In the genomic region with DNA sequence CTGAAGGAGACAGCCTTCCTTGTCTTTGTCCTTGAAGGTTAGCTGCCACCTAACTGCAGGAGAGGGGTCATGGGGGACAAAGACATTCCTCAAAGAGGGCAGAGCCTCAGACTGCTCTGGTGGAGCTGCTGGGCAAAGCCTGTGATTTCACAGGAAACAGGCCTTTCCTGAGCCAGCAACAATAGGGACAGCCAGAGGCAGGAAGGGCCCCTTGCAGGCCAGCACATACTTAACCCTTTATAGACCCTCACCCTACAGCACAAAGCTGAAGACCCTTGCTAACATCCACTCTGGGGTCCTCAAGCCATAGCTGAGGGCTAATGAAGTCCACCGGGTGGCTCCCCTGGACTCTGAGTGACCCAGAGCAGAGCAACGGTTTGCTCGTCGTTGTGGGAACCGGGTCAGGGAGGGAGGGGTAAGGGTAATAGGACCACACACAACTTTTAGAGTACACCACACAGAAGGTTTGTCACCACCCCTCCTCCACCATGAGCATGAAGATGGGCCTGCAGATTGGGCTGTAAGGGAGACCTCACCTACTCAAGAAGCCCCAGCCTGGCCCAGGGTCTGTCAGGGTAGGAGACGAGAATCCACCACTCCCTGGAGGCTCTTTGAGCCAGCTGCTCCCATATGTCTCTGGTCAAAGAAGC, we compare ENCODE assay signal across 8 mouse cellular contexts. TPM values are rescaled to one million over a fixed set of nuclear protein-coding genes. Genes with fewer than 3 reads are reported as not detected.
DNase-seq lines count a peak whose midpoint lies in the region; ATAC-seq lines count a peak whose summit lies in the region.

No protein-coding gene starts in this region.

- no peak for DNase-seq in forebrain, embryonic 11.5 days (ENCODE audit: low spot score)
- peak; percentile 72 for DNase-seq in kidney, postnatal 10 days
- no peak for DNase-seq in cerebellum, adult 9-10 months
- no peak for DNase-seq in right cerebral cortex, adult 2 months (ENCODE audit: low spot score in 2 of 2)
- DNase-seq in urinary bladder, adult 2 months (ENCODE audit: low spot score) = no peak

- peak overlapping the region; percentile 41; the same call in 1 of the 2 replicates for H3K27ac ChIP-seq in forebrain, embryonic 11.5 days (ENCODE audit: low read depth, low read length)
- H3K27ac ChIP-seq in forebrain, embryonic 13.5 days = no peak overlapping the region
- H3K27ac ChIP-seq in heart, embryonic 11.5 days (ENCODE audit: low read depth, low read length) = peak overlapping the region; percentile 95
- peak overlapping the region; percentile 47 for H3K27ac ChIP-seq in macrophage

- no peaks in the 10 kb centered on the region for H3K36me3 ChIP-seq in forebrain, embryonic 11.5 days (ENCODE audit: control insufficient read depth, insufficient read depth, low read length)
- no peaks in the 10 kb centered on the region for H3K36me3 ChIP-seq in forebrain, embryonic 13.5 days (ENCODE audit: poor library complexity, severe bottlenecking)
- peaks cover 5% of the 10 kb centered on the region; the same call in 1 of the 2 replicates for H3K36me3 ChIP-seq in heart, embryonic 11.5 days (ENCODE audit: control insufficient read depth, insufficient read depth, low read length)
- peaks cover 11% of the 10 kb centered on the region; the same call in 1 of the 2 replicates for H3K36me3 ChIP-seq in macrophage (ENCODE audit: inconsistent target)

- 0 out of 2 replicates have a peak overlapping the region, but pooled peaks have one; percentile 15 for H3K4me2 ChIP-seq in forebrain, embryonic 11.5 days (ENCODE audit: low read depth, low read length, severe bottlenecking)
- no peak overlapping the region for H3K4me2 ChIP-seq in forebrain, embryonic 13.5 days
- H3K4me2 ChIP-seq in heart, embryonic 11.5 days = peak overlapping the region; percentile 24

- no peak overlapping the region for H3K4me3 ChIP-seq in forebrain, embryonic 11.5 days (ENCODE audit: low read depth, low read length)
- no peak overlapping the region for H3K4me3 ChIP-seq in forebrain, embryonic 13.5 days
- H3K4me3 ChIP-seq in heart, embryonic 11.5 days (ENCODE audit: low read depth, low read length) = no peak overlapping the region
- no peak overlapping the region for H3K4me3 ChIP-seq in macrophage (ENCODE audit: inconsistent target)

- peak overlapping the region; percentile 33 for H3K9ac ChIP-seq in forebrain, embryonic 11.5 days (ENCODE audit: low read length)
- H3K9ac ChIP-seq in forebrain, embryonic 13.5 days = no peak overlapping the region
- peak overlapping the region; percentile 63 for H3K9ac ChIP-seq in heart, embryonic 11.5 days (ENCODE audit: low read depth, low read length)

- H3K4me1 ChIP-seq in forebrain, embryonic 11.5 days (replicated peaks; ENCODE audit: control insufficient read depth, insufficient read depth, low read length) = peaks cover 9% of the 10 kb centered on the region
- peaks cover 17% of the 10 kb centered on the region for H3K4me1 ChIP-seq in forebrain, embryonic 13.5 days
- H3K4me1 ChIP-seq in heart, embryonic 11.5 days (ENCODE audit: control insufficient read depth, insufficient read depth, low read length) = peaks cover 54% of the 10 kb centered on the region

- H3K9me3 ChIP-seq in forebrain, embryonic 11.5 days (ENCODE audit: control insufficient read depth, low read length) = no peaks in the 10 kb centered on the region
- H3K9me3 ChIP-seq in forebrain, embryonic 13.5 days (replicated peaks) = no peaks in the 10 kb centered on the region
- no peaks in the 10 kb centered on the region for H3K9me3 ChIP-seq in heart, embryonic 11.5 days (replicated peaks; ENCODE audit: control insufficient read depth, low read length)

- WGBS in forebrain, embryonic 11.5 days = 26% methylated on average over 6 of the region's 6 CpGs
- 33% methylated on average over 6 of the region's 6 CpGs for WGBS in forebrain, embryonic 13.5 days
- WGBS in heart, embryonic 11.5 days (ENCODE audit: insufficient replicate concordance) = 28% methylated on average over 6 of the region's 6 CpGs
- WGBS in macrophage (ENCODE audit: missing documents) = 39% methylated on average over 6 of the region's 6 CpGs

- H3K27me3 ChIP-seq in forebrain, embryonic 11.5 days (ENCODE audit: control insufficient read depth, insufficient read depth, low read length) = no peaks in the 10 kb centered on the region
- H3K27me3 ChIP-seq in forebrain, embryonic 13.5 days = no peaks in the 10 kb centered on the region
- no peaks in the 10 kb centered on the region for H3K27me3 ChIP-seq in heart, embryonic 11.5 days (ENCODE audit: control insufficient read depth, insufficient read depth, low read length)

- ATAC-seq in forebrain, embryonic 11.5 days (replicated peaks; ENCODE audit: low FRiP score) = no peak
- no peak for ATAC-seq in forebrain, embryonic 13.5 days
- peak; percentile 55 for ATAC-seq in heart, embryonic 11.5 days (replicated peaks; ENCODE audit: insufficient number of reproducible peaks, low FRiP score, low TSS enrichment)

- H3K79me2 ChIP-seq in macrophage (ENCODE audit: inconsistent target) = peaks cover 100% of the 10 kb centered on the region

RNA-seq across cellular contexts. Expression of gene Piezo1, which starts 33.5 kb away (rescaled TPM):
- polyA plus RNA-seq in forebrain, embryonic 11.5 days (2014; fragmentation: Nextera tagmentation; extraction: Ambion mirVana) = 5.8 and 5.9 TPM in 2 replicates
- 1.4 and 2.0 TPM in 2 replicates for polyA plus RNA-seq in forebrain, embryonic 13.5 days (2015; fragmentation: Nextera tagmentation; extraction: Ambion mirVana)
- polyA plus RNA-seq in heart, embryonic 11.5 days (2014; fragmentation: Nextera tagmentation; extraction: Ambion mirVana) = 17.4 and 19.4 TPM in 2 replicates
- total RNA-seq in macrophage (2018; cell fraction: chromatin; rRNA removed) = 1,000 to 10,000 TPM in 3 of 26 experiments, 100 to 1,000 TPM in 22, 10 to 100 TPM in 1; 87.6 to 1,687 (median 236) TPM
- 100 to 1,000 TPM in 1 of 26 experiments, 10 to 100 TPM in 25; 40.5 to 139 (median 66.7) TPM for total RNA-seq in macrophage (2018; cell fraction: cytosol; rRNA removed)
- total RNA-seq in macrophage (2018; cell fraction: nucleus; rRNA removed) = 100 to 1,000 TPM; 100 to 685 (median 171) TPM
- 43.2 to 134 TPM (median 57.2 TPM) in 3 replicates for polyA plus RNA-seq in macrophage (2018)
- 68.9 and 70.9 TPM in 2 replicates for polyA plus RNA-seq in urinary bladder, adult 2 months (2012; rRNA removed)

RNA-seq across cellular contexts. Expression of gene Ctu2, which starts 41.7 kb away (rescaled TPM):
- 75.7 and 84.5 TPM in 2 replicates for polyA plus RNA-seq in forebrain, embryonic 11.5 days (2014; fragmentation: Nextera tagmentation; extraction: Ambion mirVana)
- 69.1 and 69.9 TPM in 2 replicates for polyA plus RNA-seq in forebrain, embryonic 13.5 days (2015; fragmentation: Nextera tagmentation; extraction: Ambion mirVana)
- polyA plus RNA-seq in heart, embryonic 11.5 days (2014; fragmentation: Nextera tagmentation; extraction: Ambion mirVana) = 35.2 and 39.0 TPM in 2 replicates
- 100 to 1,000 TPM in 1 of 26 experiments, 10 to 100 TPM in 25; 26.4 to 148 (median 49.5) TPM for total RNA-seq in macrophage (2018; cell fraction: chromatin; rRNA removed)
- total RNA-seq in macrophage (2018; cell fraction: cytosol; rRNA removed) = 10 to 100 TPM in 12 of 26 experiments, 1 to 10 TPM in 14; 4.4 to 14.2 (median 9.9) TPM
- total RNA-seq in macrophage (2018; cell fraction: nucleus; rRNA removed) = 10 to 100 TPM in 25 of 26 experiments, 1 to 10 TPM in 1; 6.7 to 37.5 (median 19.9) TPM
- polyA plus RNA-seq in macrophage (2018) = 7.5 to 12.0 TPM (median 7.9 TPM) in 3 replicates
- polyA plus RNA-seq in urinary bladder, adult 2 months (2012; rRNA removed) = 27.6 and 33.1 TPM in 2 replicates

RNA-seq across cellular contexts. Expression of gene Rnf166, which starts 41.8 kb away (rescaled TPM):
- polyA plus RNA-seq in forebrain, embryonic 11.5 days (2014; fragmentation: Nextera tagmentation; extraction: Ambion mirVana) = 31.2 and 36.0 TPM in 2 replicates
- 33.6 and 36.1 TPM in 2 replicates for polyA plus RNA-seq in forebrain, embryonic 13.5 days (2015; fragmentation: Nextera tagmentation; extraction: Ambion mirVana)
- 28.1 and 34.4 TPM in 2 replicates for polyA plus RNA-seq in heart, embryonic 11.5 days (2014; fragmentation: Nextera tagmentation; extraction: Ambion mirVana)
- total RNA-seq in macrophage (2018; cell fraction: chromatin; rRNA removed) = 10 to 100 TPM in 22 of 26 experiments, 1 to 10 TPM in 4; 8.0 to 59.5 (median 25.5) TPM
- 10 to 100 TPM; 23.2 to 74.7 (median 45.6) TPM for total RNA-seq in macrophage (2018; cell fraction: cytosol; rRNA removed)
- 10 to 100 TPM; 11.1 to 68.5 (median 26.6) TPM for total RNA-seq in macrophage (2018; cell fraction: nucleus; rRNA removed)
- polyA plus RNA-seq in macrophage (2018) = 36.6 to 108 TPM (median 59.1 TPM) in 3 replicates
- 61.1 and 64.7 TPM in 2 replicates for polyA plus RNA-seq in urinary bladder, adult 2 months (2012; rRNA removed)

RNA-seq across cellular contexts. Expression of gene Cdt1, which starts 50.1 kb away (rescaled TPM):
- 57.9 and 59.6 TPM in 2 replicates for polyA plus RNA-seq in forebrain, embryonic 11.5 days (2014; fragmentation: Nextera tagmentation; extraction: Ambion mirVana)
- 29.1 and 32.3 TPM in 2 replicates for polyA plus RNA-seq in forebrain, embryonic 13.5 days (2015; fragmentation: Nextera tagmentation; extraction: Ambion mirVana)
- 29.5 and 30.4 TPM in 2 replicates for polyA plus RNA-seq in heart, embryonic 11.5 days (2014; fragmentation: Nextera tagmentation; extraction: Ambion mirVana)
- total RNA-seq in macrophage (2018; cell fraction: chromatin; rRNA removed) = 10 to 100 TPM in 24 of 26 experiments, 1 to 10 TPM in 2; 5.9 to 60.1 (median 21.2) TPM
- 10 to 100 TPM; 14.4 to 42.5 (median 21.0) TPM for total RNA-seq in macrophage (2018; cell fraction: cytosol; rRNA removed)
- total RNA-seq in macrophage (2018; cell fraction: nucleus; rRNA removed) = 10 to 100 TPM; 11.5 to 96.2 (median 21.4) TPM
- 11.1 to 84.7 TPM (median 15.5 TPM) in 3 replicates for polyA plus RNA-seq in macrophage (2018)
- 6.6 and 9.9 TPM in 2 replicates for polyA plus RNA-seq in urinary bladder, adult 2 months (2012; rRNA removed)

RNA-seq across cellular contexts. Expression of gene Snai3, which starts 57.1 kb away (rescaled TPM):
- polyA plus RNA-seq in forebrain, embryonic 11.5 days (2014; fragmentation: Nextera tagmentation; extraction: Ambion mirVana) = 0.37 TPM in 1 of 2 replicates, not detected in the other
- 0.10 TPM in 1 of 2 replicates, not detected in the other for polyA plus RNA-seq in forebrain, embryonic 13.5 days (2015; fragmentation: Nextera tagmentation; extraction: Ambion mirVana)
- 3.0 and 4.2 TPM in 2 replicates for polyA plus RNA-seq in heart, embryonic 11.5 days (2014; fragmentation: Nextera tagmentation; extraction: Ambion mirVana)
- total RNA-seq in macrophage (2018; cell fraction: chromatin; rRNA removed) = not detected
- total RNA-seq in macrophage (2018; cell fraction: cytosol; rRNA removed) = under 1 TPM in 1 of 26 experiments, not detected in 25; 0.07 TPM
- total RNA-seq in macrophage (2018; cell fraction: nucleus; rRNA removed) = under 1 TPM in 1 of 26 experiments, not detected in 25; 0.55 TPM
- polyA plus RNA-seq in macrophage (2018) = not detected in 3 replicates
- 2.9 and 3.2 TPM in 2 replicates for polyA plus RNA-seq in urinary bladder, adult 2 months (2012; rRNA removed)
